ENCODE assay signal across 8 mouse cellular contexts in the genomic region with DNA sequence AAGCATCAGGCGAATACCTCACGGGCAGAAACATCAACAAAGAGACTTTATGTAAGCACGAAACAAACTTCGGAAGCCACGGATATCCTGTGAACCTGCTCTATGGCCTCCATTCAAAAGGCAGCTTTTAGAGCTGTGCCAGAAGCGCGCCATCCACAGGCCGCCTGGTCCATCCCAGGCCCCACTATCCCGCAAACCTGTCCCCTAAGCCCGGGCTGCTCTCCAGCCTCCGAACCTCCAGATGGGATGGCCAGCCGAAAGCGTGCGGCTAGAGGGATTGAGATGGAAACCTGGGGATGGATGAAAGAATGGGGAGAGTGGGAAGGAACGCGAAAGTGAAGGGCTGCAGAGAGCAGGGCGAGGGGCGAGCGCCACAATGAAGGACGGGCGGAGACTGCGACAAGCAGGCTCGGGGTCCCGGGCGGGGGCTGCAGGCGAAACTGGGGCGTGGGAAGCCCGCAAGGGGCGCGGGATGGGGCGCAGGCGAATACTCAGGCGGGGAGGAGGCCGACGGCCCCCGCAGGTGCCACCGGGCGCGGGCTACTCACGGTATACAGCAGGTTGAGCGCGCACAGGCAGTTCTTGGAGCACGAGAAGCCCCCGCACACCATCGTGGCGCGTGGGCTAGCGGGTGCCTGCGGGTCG. TPM values are rescaled to one million over a fixed set of nuclear protein-coding genes. Genes with fewer than 3 reads are reported as not detected.
DNase-seq lines count a peak whose midpoint lies in the region; ATAC-seq lines count a peak whose summit lies in the region.

No protein-coding gene starts in this region.

- peak overlapping the region; percentile 79 for H3K4me2 ChIP-seq in hindbrain, embryonic 13.5 days

- peaks cover under 1% of the 10 kb centered on the region; the same call in 1 of the 2 replicates for H3K36me3 ChIP-seq in hindbrain, embryonic 13.5 days

- H3K27me3 ChIP-seq in hindbrain, embryonic 13.5 days: no peaks in the 10 kb centered on the region

- H3K4me1 ChIP-seq in hindbrain, embryonic 13.5 days (replicated peaks): peaks cover 22% of the 10 kb centered on the region

- under 1% methylated on average over 49 of the region's 50 CpGs for WGBS in hindbrain, embryonic 13.5 days

- H3K27ac ChIP-seq in hindbrain, embryonic 13.5 days: peak overlapping the region; percentile 97

- ATAC-seq in frontal cortex, adult (ENCODE audit: low TSS enrichment): peak; percentile 66
- peak; percentile 90 for ATAC-seq in hindbrain, embryonic 13.5 days (ENCODE audit: low FRiP score)
- ATAC-seq in megakaryocyte progenitor cell, adult 5-6 weeks (replicated peaks; ENCODE audit: poor library complexity): peak; percentile 13; the same call in 1 of the 2 replicates

- peak overlapping the region; percentile 96 for H3K4me3 ChIP-seq in hindbrain, embryonic 13.5 days

- H3K9ac ChIP-seq in hindbrain, embryonic 13.5 days: peak overlapping the region; percentile 99

- DNase-seq in layer of hippocampus, adult 11-12 months (ENCODE audit: low spot score): peak; percentile 59
- no peak for DNase-seq in layer of hippocampus, adult 9-11 months
- DNase-seq in cerebellum, postnatal 10 days: peak; percentile 84 to 85
- peak; percentile 32 to 34 for DNase-seq in left cerebral cortex, adult 8-10 months (ENCODE audit: low spot score in 2 of 2)
- DNase-seq in right cerebral cortex, postnatal 14 days: peak; percentile 51

- H3K9me3 ChIP-seq in hindbrain, embryonic 13.5 days: no peaks in the 10 kb centered on the region; the same call in 1 of the 2 replicates

RNA-seq across cellular contexts. Expression of a gene that starts 0.5 kb away (rescaled TPM):
- polyA plus RNA-seq in hindbrain, embryonic 13.5 days (2015; fragmentation: Nextera tagmentation; extraction: Ambion mirVana): 408 and 421 TPM in 2 replicates
- total RNA-seq in left cerebral cortex, adult 8-10 months (2022): 100 to 1,000 TPM; 148 to 169 (median 157) TPM
- total RNA-seq in megakaryocyte progenitor cell, adult 5-6 weeks (2015): 32.4 and 48.3 TPM in 2 replicates
- total RNA-seq in megakaryocyte progenitor cell, adult 5-6 weeks (2017): 17.9 and 23.7 TPM in 2 replicates

RNA-seq across cellular contexts. Expression of a gene that starts 49.1 kb away (rescaled TPM):
- 1.1 TPM in 1 of 2 replicates, not detected in the other for polyA plus RNA-seq in hindbrain, embryonic 13.5 days (2015; fragmentation: Nextera tagmentation; extraction: Ambion mirVana)
- not detected for total RNA-seq in left cerebral cortex, adult 8-10 months (2022)
- total RNA-seq in megakaryocyte progenitor cell, adult 5-6 weeks (2015): not detected in 2 replicates
- not detected in 2 replicates for total RNA-seq in megakaryocyte progenitor cell, adult 5-6 weeks (2017)

Comparison
In these comparisons a context has a peak if more than half of its experiments do, and no peak if none do; other contexts are left out.
1. ATAC-seq: peak in every context shown above with its lines; median percentile 90 in hindbrain, embryonic 13.5 days; 66 in frontal cortex, adult; 13 in megakaryocyte progenitor cell, adult 5-6 weeks.